Mouse (Mus musculus) liver, embryonic 14.5 days (tissue): ENCODE measurements at regions not wholly inside any gene's neighbourhood (a gene's known extent, or its start where the extent isn't known, plus 50 kb on each side); places are given as distances from the start of the nearest gene placed in this dataset.

Source experiments
- CTCF ChIP-seq: IDR thresholded peaks from 2 replicates; pipeline ENCODE4 v1.5.1; 2016; ENCODE audit warnings: antibody characterized with exemption, low read depth, control low read depth
- EP300 ChIP-seq: IDR thresholded peaks from 2 replicates; pipeline ENCODE4 v1.6.1; 2016; ENCODE audit warnings: antibody characterized with exemption, low read depth

DNA sequence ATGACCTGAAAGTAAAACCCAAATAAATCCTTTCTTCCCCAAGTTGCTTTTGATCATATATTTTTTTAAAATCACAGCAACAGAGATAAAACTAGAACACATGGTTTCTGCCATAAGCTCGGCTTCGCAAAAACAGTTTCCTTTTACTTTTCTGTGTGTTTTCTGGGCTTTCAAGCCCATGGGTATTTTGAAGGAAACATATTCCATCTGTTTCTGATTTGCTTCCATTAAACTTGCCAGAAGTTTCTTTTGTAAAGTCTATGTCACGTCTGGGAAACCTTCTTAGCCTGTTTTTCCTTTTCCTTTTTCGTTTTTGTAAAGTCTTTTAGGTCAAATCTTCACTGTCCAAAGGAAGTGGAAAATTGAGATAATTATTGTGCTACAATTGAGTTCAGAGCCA, 167.2 kb upstream of the Auts2 start:
- TF ChIP-seq EP300 (no peak), CTCF (no peak)
